Mouse (Mus musculus) liver, postnatal 0 days (tissue): ENCODE data around the gene Akt2. TPM values are rescaled to one million over a fixed set of nuclear protein-coding genes. Genes with fewer than 3 reads are reported as not detected.
A peak's percentile ranks its signal among the peaks of the same experiment; 100 is the strongest.
"Not testable (repeated sequence)": the region's sequence is repeated elsewhere in the genome, so short reads cannot be mapped to it uniquely, and the experiment has no call there.

Experiments used
- ATAC-seq: fragments of 200-750 bp; cut with Nextera tagmentation; 2 replicates; pipeline ENCODE4 v1.8.0; 2017; ENCODE audit warnings: mild to moderate bottlenecking, moderate library complexity
- DNase-seq: peaks from one replicate; pipeline ENCODE4 v3.0.0-alpha.2; 2016
- H3K27ac ChIP-seq: fragments of 300-500 bp; sonication (generic); 2 replicates; pipeline ENCODE4 v1.5.1; 2014; ENCODE audit warnings: antibody characterized with exemption, moderate library complexity, mild to moderate bottlenecking, low read depth
- H3K27me3 ChIP-seq: fragments of 300-500 bp; sonication (generic); 2 replicates; pipeline ENCODE4 v1.6.1; 2014; ENCODE audit warnings: low read length, control low read depth, mixed read lengths; ENCODE audit not compliant: insufficient read depth
- H3K36me3 ChIP-seq: fragments of 300-500 bp; sonication (generic); replicated peaks from 2 replicates; pipeline ENCODE4 v1.6.1; 2014; ENCODE audit warnings: mild to moderate bottlenecking, control low read depth, low read length, moderate library complexity, mixed read lengths; ENCODE audit not compliant: insufficient read depth
- H3K4me1 ChIP-seq: fragments of 300-500 bp; sonication (generic); 2 replicates; pipeline ENCODE4 v1.6.1; 2014; ENCODE audit warnings: antibody characterized with exemption, mild to moderate bottlenecking, control low read depth; ENCODE audit not compliant: insufficient read depth
- H3K4me2 ChIP-seq: fragments of 300-500 bp; sonication (generic); 2 replicates; pipeline ENCODE4 v1.6.1; 2014; ENCODE audit warnings: low read depth, mild to moderate bottlenecking, low read length, moderate library complexity, mixed read lengths
- H3K4me3 ChIP-seq: fragments of 300-500 bp; sonication (generic); 2 replicates; pipeline ENCODE4 v1.5.1; 2014; ENCODE audit warnings: low read depth, low read length
- H3K9ac ChIP-seq: fragments of 300-500 bp; sonication (generic); replicated peaks from 2 replicates; pipeline ENCODE4 v1.6.1; 2014; ENCODE audit warnings: mild to moderate bottlenecking, moderate library complexity
- H3K9me3 ChIP-seq: fragments of 300-500 bp; sonication (generic); 2 replicates; pipeline ENCODE4 v1.6.1; 2016; ENCODE audit warnings: mild to moderate bottlenecking, control low read depth, low read length, mixed read lengths
- CTCF ChIP-seq: sonication (generic); IDR thresholded peaks from 2 replicates; pipeline ENCODE4 v1.5.1; 2016; ENCODE audit warnings: antibody characterized with exemption, low read depth
- EP300 ChIP-seq: IDR thresholded peaks from 2 replicates; pipeline ENCODE4 v1.6.1; 2016; ENCODE audit warnings: antibody characterized with exemption, low read depth, mild to moderate bottlenecking
- WGBS: fragments of 180-500 bp; shearing (Covaris S2); extraction: QIAGEN DNeasy Blood & Tissue Kit; methylation state at CpG from one replicate; pipeline ENCODE4 v1.1.7; 2014; ENCODE audit not compliant: insufficient replicate concordance; 5-methylcytosine and 5-hydroxymethylcytosine counted together
- polyA plus RNA-seq: library from polyadenylated mRNA; unstranded; fragments of >200 nt; fragmentation: Nextera tagmentation; extraction: Ambion mirVana; gene quantifications from 2 replicates; pipeline ENCODE4 v1.2.1, GENCODE M21; 2015

Gene Akt2
- polyA plus RNA-seq, 1 experiment from 2014 or later, result 25.5 TPM

GRCm38 (mm10) chr7:27634691-27635090 lies 43.3 kb downstream of the Akt2 start:
- DNase-seq, result no peak
- 92% methylated on average over 6 of the region's 6 CpGs for WGBS
- TF ChIP-seq CTCF (no peak), EP300 (no peak)
- H3K27ac ChIP-seq, result no peak overlapping the region
- H3K27me3 ChIP-seq, result no peaks in the 10 kb centered on the region
- no peaks in the 10 kb centered on the region for H3K4me1 ChIP-seq
- H3K9me3 ChIP-seq, result no peaks in the 10 kb centered on the region
- H3K9ac ChIP-seq, result no peak overlapping the region
- H3K36me3 ChIP-seq, result peaks cover 47% of the 10 kb centered on the region
- H3K4me3 ChIP-seq, result no peak overlapping the region
- H3K4me2 ChIP-seq, result no peak overlapping the region
- ATAC-seq, result no peak

- H3K4me3 ChIP-seq, H3K4me1 ChIP-seq, H3K9me3 ChIP-seq, H3K4me2 ChIP-seq, ATAC-seq, H3K27me3 ChIP-seq, H3K27ac ChIP-seq, H3K9ac ChIP-seq, DNase-seq: not testable (repeated sequence)
- WGBS, result 94% methylated on average over 2 of the region's 2 CpGs
- peaks cover 46% of the 10 kb centered on the region for H3K36me3 ChIP-seq
These were observed 43.7 kb downstream of the Akt2 start for GRCm38 (mm10) chr7:27635094-27635493.

DNA sequence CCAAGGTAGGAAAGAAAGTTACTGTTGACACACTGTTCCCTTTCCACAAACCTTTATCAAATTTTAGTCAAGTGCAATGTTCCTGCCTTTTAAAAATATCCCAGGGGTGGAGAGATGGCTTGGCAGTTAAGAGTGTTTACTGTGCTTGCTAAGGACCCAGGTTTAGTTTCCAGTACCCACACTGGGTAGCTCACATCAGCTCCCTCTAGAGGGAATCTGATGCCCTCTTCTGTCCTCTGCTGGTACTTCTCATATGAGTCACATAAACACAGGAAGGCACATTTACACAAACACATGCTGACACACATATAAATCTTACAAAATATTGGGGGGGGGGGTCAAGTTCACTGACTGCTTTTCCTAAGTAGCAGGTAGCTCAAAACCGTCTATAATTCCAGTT lies 53.1 kb downstream of the Akt2 start:
- H3K36me3 ChIP-seq, result no peaks in the 10 kb centered on the region
- H3K4me2 ChIP-seq, result no peak overlapping the region
- H3K27me3 ChIP-seq, result no peaks in the 10 kb centered on the region
- no peak overlapping the region for H3K9ac ChIP-seq
- no peak for DNase-seq
- ATAC-seq, result no peak
- TF ChIP-seq EP300 (no peak), CTCF (peak; percentile 28)
- WGBS, result 50% methylated on average over 1 of the region's 1 CpGs
- no peak overlapping the region for H3K27ac ChIP-seq
- H3K4me1 ChIP-seq, result no peaks in the 10 kb centered on the region
- H3K4me3 ChIP-seq, result no peak overlapping the region
- no peaks in the 10 kb centered on the region for H3K9me3 ChIP-seq

- 68% methylated on average over 7 of the region's 7 CpGs for WGBS
- 0 out of 2 replicates have a peak, but pooled peaks cover 2% of the 10 kb centered on the region for H3K27me3 ChIP-seq
- TF ChIP-seq CTCF (no peak), EP300 (no peak)
- H3K4me3 ChIP-seq, result no peak overlapping the region
- ATAC-seq (no peak), DNase-seq (no peak)
- H3K4me2 ChIP-seq, result no peak overlapping the region
- no peaks in the 10 kb centered on the region for H3K36me3 ChIP-seq
- no peak overlapping the region for H3K9ac ChIP-seq
- H3K27ac ChIP-seq, result no peak overlapping the region
- H3K9me3 ChIP-seq, result no peaks in the 10 kb centered on the region
- H3K4me1 ChIP-seq, result no peaks in the 10 kb centered on the region
These were observed 55.2 kb downstream of the Akt2 start for GRCm38 (mm10) chr7:27646516-27646915.

GRCm38 (mm10) chr7:27647281-27648002 lies 56.1 kb downstream of the Akt2 start:
- no peak for DNase-seq
- no peak for TF ChIP-seq CTCF
- TF ChIP-seq EP300, result no peak

GRCm38 (mm10) chr7:27649723-27650122 lies 58.4 kb downstream of the Akt2 start:
- no peak overlapping the region for H3K27ac ChIP-seq
- no peak overlapping the region for H3K4me2 ChIP-seq
- no peak overlapping the region for H3K9ac ChIP-seq
- no peaks in the 10 kb centered on the region for H3K4me1 ChIP-seq
- 80% methylated on average over 11 of the region's 11 CpGs for WGBS
- no peaks in the 10 kb centered on the region for H3K36me3 ChIP-seq
- no peak overlapping the region for H3K4me3 ChIP-seq
- no peak for DNase-seq
- H3K27me3 ChIP-seq, result peaks cover 28% of the 10 kb centered on the region
- no peak for TF ChIP-seq CTCF
- H3K9me3 ChIP-seq, result no peaks in the 10 kb centered on the region
- ATAC-seq, result no peak

More at GRCm38 (mm10) chr7:27647281-27648002, 56.1 kb downstream of the Akt2 start:
- 75% methylated on average over 6 of the region's 6 CpGs for WGBS
- Histone ChIP-seq H3K36me3 (no peaks in the 10 kb centered on the region), H3K27me3 (peaks cover 6% of the 10 kb centered on the region), H3K9ac (no peak overlapping the region), H3K27ac (no peak overlapping the region), H3K9me3 (no peaks in the 10 kb centered on the region), H3K4me3 (no peak overlapping the region), H3K4me2 (no peak overlapping the region), H3K4me1 (no peaks in the 10 kb centered on the region)
- no peak for ATAC-seq

- Histone ChIP-seq H3K27ac (no peak overlapping the region), H3K9ac (no peak overlapping the region), H3K4me3 (no peak overlapping the region), H3K27me3 (peaks cover 41% of the 10 kb centered on the region), H3K9me3 (no peaks in the 10 kb centered on the region), H3K36me3 (no peaks in the 10 kb centered on the region), H3K4me2 (peak overlapping the region; percentile 20), H3K4me1 (no peaks in the 10 kb centered on the region)
- TF ChIP-seq EP300, result no peak
- peak; percentile 78 for TF ChIP-seq CTCF
- WGBS, result 3% methylated on average over 10 of the region's 10 CpGs
- DNase-seq, result peak; percentile 80
- peak; percentile 62 for ATAC-seq
These were observed 59.6 kb downstream of the Akt2 start for GRCm38 (mm10) chr7:27650949-27651348.
